Mouse (Mus musculus): ENCODE results near the gene Olfr1391.
"Not testable (repeated sequence)": the region's sequence is repeated elsewhere in the genome, so short reads cannot be mapped to it uniquely, and the experiment has no call there.

Olfr1391 gene

GRCm38 (mm10) chr11:49322442-49322841 lies at the start of gene Olfr1391:
Gene Olfr1391 (plus strand): TSS chr11:49322742.
- no peak for DNase-seq (ENCODE audit: low spot score)

GRCm38 (mm10) chr11:49273834-49274519 lies 48.6 kb upstream of the Olfr1391 start:
- no peak for DNase-seq (ENCODE audit: low spot score)

- DNase-seq (ENCODE audit: low spot score): no peak
Observed at GRCm38 (mm10) chr11:49278222-49278621, 44.3 kb upstream of the Olfr1391 start, which contains the start of gene Olfr1393. Gene Olfr1393 (plus strand): TSS chr11:49278304.

GRCm38 (mm10) chr11:49284982-49285381 lies 37.6 kb upstream of the Olfr1391 start, which contains the start of gene Olfr1392:
Gene Olfr1392 (plus strand): TSS chr11:49285282.
- DNase-seq (ENCODE audit: low spot score): not testable (repeated sequence)

- DNase-seq (ENCODE audit: low spot score): no peak
Observed at GRCm38 (mm10) chr11:49287251-49287650, 35.3 kb upstream of the Olfr1391 start.

GRCm38 (mm10) chr11:49292777-49293176 lies 29.8 kb upstream of the Olfr1391 start:
- DNase-seq (ENCODE audit: low spot score): no peak

GRCm38 (mm10) chr11:49304441-49304840 lies 18.1 kb upstream of the Olfr1391 start, which contains the start of gene Olfr10:
Gene Olfr10 (plus strand): TSS chr11:49304741.
- no peak for DNase-seq (ENCODE audit: low spot score)

- DNase-seq (ENCODE audit: low spot score): not testable (repeated sequence)
Observed at GRCm38 (mm10) chr11:49308547-49308946, 14.0 kb upstream of the Olfr1391 start.

GRCm38 (mm10) chr11:49326726-49327125 lies 4.2 kb downstream of the Olfr1391 start:
- no peak for DNase-seq (ENCODE audit: low spot score)

GRCm38 (mm10) chr11:49329686-49330085 lies 7.1 kb downstream of the Olfr1391 start:
- DNase-seq (ENCODE audit: low spot score): no peak

- DNase-seq (ENCODE audit: low spot score): no peak
Observed at GRCm38 (mm10) chr11:49334888-49335287, 12.3 kb downstream of the Olfr1391 start, which contains the start of gene Olfr1390. Gene Olfr1390 (plus strand): TSS chr11:49335188.

GRCm38 (mm10) chr11:49337150-49337832 lies 14.7 kb downstream of the Olfr1391 start:
- DNase-seq (ENCODE audit: low spot score): no peak

All from spleen, adult 12 weeks (tissue).